Comparison of ENCODE assay signal across 26 mouse cellular contexts in the genomic region with DNA sequence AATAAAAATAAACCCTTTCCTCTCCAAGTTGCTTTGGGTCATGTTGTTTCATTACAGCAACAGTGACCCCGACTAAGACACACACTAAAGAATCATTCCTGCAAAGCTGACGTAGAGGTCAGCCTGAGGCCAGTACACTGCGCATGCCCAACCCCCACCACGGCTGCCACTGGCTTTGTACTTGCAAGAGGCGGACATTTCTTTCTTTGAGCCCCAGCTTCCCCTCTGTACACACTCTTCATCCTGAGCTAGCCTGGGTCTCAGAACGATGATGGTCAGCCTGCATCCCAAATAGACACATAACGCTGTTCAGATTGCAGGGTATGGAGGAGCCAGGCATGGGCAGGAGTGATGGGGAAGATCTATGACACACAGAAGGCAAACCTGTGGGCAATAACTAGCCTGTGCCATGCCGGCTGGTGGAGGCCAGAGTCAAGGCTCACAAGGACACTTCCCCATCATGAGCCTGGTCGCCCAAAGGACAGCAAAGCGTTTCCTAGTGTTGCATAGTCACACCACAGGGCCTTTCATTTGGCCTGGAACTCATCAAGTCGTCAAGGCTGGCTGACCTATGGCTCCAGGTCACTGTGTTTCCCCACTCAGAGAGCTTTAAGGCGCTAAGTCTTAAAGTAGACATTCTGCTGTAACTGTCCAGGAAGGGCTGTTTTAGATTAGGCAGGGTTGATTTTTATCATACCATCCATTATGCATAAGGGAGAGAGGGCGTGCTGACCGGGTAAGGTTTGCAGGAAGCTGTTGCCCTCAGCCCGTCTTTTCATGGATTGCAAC. TPM values are rescaled to one million over a fixed set of nuclear protein-coding genes. Genes with fewer than 3 reads are reported as not detected.
DNase-seq lines count a peak whose midpoint lies in the region; ATAC-seq lines count a peak whose summit lies in the region.
"Had no signal": no experiment of that assay in that cellular context is flagged by ENCODE, and none has a peak within 500 bp of the region (broad histone marks: within the 10 kb centered on the region; RNA-seq: fewer than 3 reads in every experiment).

No protein-coding gene starts in this region.

- no peaks in the 10 kb centered on the region for H3K27me3 ChIP-seq in forebrain, embryonic 10.5 days (ENCODE audit: poor library complexity, severe bottlenecking)
- no peaks in the 10 kb centered on the region for H3K27me3 ChIP-seq in forebrain, embryonic 11.5 days (ENCODE audit: control insufficient read depth, insufficient read depth, low read length)
- H3K27me3 ChIP-seq in embryonic facial prominence, embryonic 15.5 days, result no peaks in the 10 kb centered on the region
- H3K27me3 ChIP-seq: limb, embryonic 13.5 days; liver, embryonic 12.5 days; midbrain, embryonic 12.5 days; neural tube, embryonic 12.5 days had no signal

- H3K4me2 ChIP-seq in forebrain, embryonic 11.5 days (ENCODE audit: low read depth, low read length, severe bottlenecking), result no peak overlapping the region
- H3K4me2 ChIP-seq in embryonic facial prominence, embryonic 15.5 days (replicated peaks), result no peak overlapping the region
- H3K4me2 ChIP-seq: heart, embryonic 11.5 days; limb, embryonic 13.5 days; liver, embryonic 12.5 days; midbrain, embryonic 12.5 days; neural tube, embryonic 12.5 days had no signal

- H3K36me3 ChIP-seq in forebrain, embryonic 10.5 days (replicated peaks), result peaks cover 52% of the 10 kb centered on the region
- H3K36me3 ChIP-seq in forebrain, embryonic 11.5 days (ENCODE audit: control insufficient read depth, insufficient read depth, low read length), result no peaks in the 10 kb centered on the region; the same call in 1 of the 2 replicates
- peaks cover 23% of the 10 kb centered on the region for H3K36me3 ChIP-seq in embryonic facial prominence, embryonic 15.5 days

- H3K9me3 ChIP-seq in forebrain, embryonic 10.5 days, result no peaks in the 10 kb centered on the region
- no peaks in the 10 kb centered on the region for H3K9me3 ChIP-seq in forebrain, embryonic 11.5 days (ENCODE audit: control insufficient read depth, low read length)
- H3K9me3 ChIP-seq in embryonic facial prominence, embryonic 15.5 days (replicated peaks), result no peaks in the 10 kb centered on the region
- H3K9me3 ChIP-seq: liver, embryonic 12.5 days; neural tube, embryonic 12.5 days had no signal

- H3K9ac ChIP-seq in forebrain, embryonic 11.5 days (ENCODE audit: low read length), result no peak overlapping the region
- H3K9ac ChIP-seq in embryonic facial prominence, embryonic 15.5 days, result no peak overlapping the region
- H3K9ac ChIP-seq: limb, embryonic 13.5 days; liver, embryonic 12.5 days; midbrain, embryonic 12.5 days; neural tube, embryonic 12.5 days had no signal

- ATAC-seq in forebrain, embryonic 11.5 days (replicated peaks; ENCODE audit: low FRiP score), result no peak
- ATAC-seq in embryonic facial prominence, embryonic 15.5 days (ENCODE audit: insufficient number of reproducible peaks, low FRiP score, low TSS enrichment, low read depth), result no peak
- ATAC-seq: CD4-positive, CD25-positive, alpha-beta regulatory T cell, adult 4 months; forebrain, embryonic 16.5 days; hindbrain, postnatal 0 days; intestine, postnatal 0 days; liver, embryonic 12.5 days had no signal

- H3K4me1 ChIP-seq in forebrain, embryonic 10.5 days, result peaks cover 26% of the 10 kb centered on the region; the same call in 1 of the 2 replicates
- H3K4me1 ChIP-seq in forebrain, embryonic 11.5 days (replicated peaks; ENCODE audit: control insufficient read depth, insufficient read depth, low read length), result no peaks in the 10 kb centered on the region
- H3K4me1 ChIP-seq in embryonic facial prominence, embryonic 15.5 days, result peaks cover 32% of the 10 kb centered on the region
- H3K4me1 ChIP-seq: midbrain, embryonic 12.5 days; neural tube, embryonic 12.5 days had no signal

- 73% methylated on average over 15 of the region's 15 CpGs for WGBS in forebrain, embryonic 10.5 days
- WGBS in forebrain, embryonic 11.5 days, result 82% methylated on average over 15 of the region's 15 CpGs
- 48% methylated on average over 15 of the region's 15 CpGs for WGBS in embryonic facial prominence, embryonic 15.5 days

- H3K27ac ChIP-seq in forebrain, embryonic 10.5 days, result peak overlapping the region; percentile 65; the same call in 1 of the 2 replicates
- H3K27ac ChIP-seq in forebrain, embryonic 11.5 days (ENCODE audit: low read depth, low read length), result no peak overlapping the region
- H3K27ac ChIP-seq in embryonic facial prominence, embryonic 15.5 days (replicated peaks), result peak overlapping the region; percentile 22; the same call in 1 of the 2 replicates
- H3K27ac ChIP-seq: hindbrain, postnatal 0 days; liver, embryonic 12.5 days; midbrain, embryonic 12.5 days; neural tube, embryonic 12.5 days had no signal

- no peak overlapping the region for H3K4me3 ChIP-seq in forebrain, embryonic 10.5 days
- no peak overlapping the region for H3K4me3 ChIP-seq in forebrain, embryonic 11.5 days (ENCODE audit: low read depth, low read length)
- no peak overlapping the region for H3K4me3 ChIP-seq in embryonic facial prominence, embryonic 15.5 days (replicated peaks)
- H3K4me3 ChIP-seq: limb, embryonic 13.5 days; liver, embryonic 12.5 days; midbrain, embryonic 12.5 days; neural tube, embryonic 12.5 days had no signal

- DNase-seq in forebrain, embryonic 10.5 days (ENCODE audit: extremely low spot score, low spot score), result no peak
- no peak for DNase-seq in forebrain, embryonic 11.5 days (ENCODE audit: low spot score)
- peak; percentile 90 for DNase-seq in MN1 (ENCODE audit: low spot score)
- DNase-seq in embryo, embryonic 9.5 days (ENCODE audit: extremely low spot score), result peak; percentile 36
- no peak for DNase-seq in gastrocnemius, postnatal 10 days
- no peak for DNase-seq in B cell, adult 2 months
- DNase-seq in thymus, adult 18-20 months, result no peak
- DNase-seq: cerebellum, adult 11-12 months; cerebellum, postnatal 10 days; gastrocnemius, postnatal 36 days; kidney, postnatal 25 days; layer of hippocampus, postnatal 36 days; lung, adult 18-20 months; lung, postnatal 14 days; right cerebral cortex, postnatal 4 days; thymus, postnatal 4 days had no signal

RNA-seq across cellular contexts. Expression of gene Disc1, which starts 13.2 kb away (rescaled TPM):
- polyA plus RNA-seq in forebrain, embryonic 10.5 days (2016; fragmentation: Nextera tagmentation; extraction: Ambion mirVana), result 1.3 and 1.4 TPM in 2 replicates
- polyA plus RNA-seq in forebrain, embryonic 11.5 days (2014; fragmentation: Nextera tagmentation; extraction: Ambion mirVana), result 1.0 and 1.3 TPM in 2 replicates
- 1.9 and 3.3 TPM in 2 replicates for polyA plus RNA-seq in embryonic facial prominence, embryonic 15.5 days (2015; fragmentation: Nextera tagmentation; extraction: Ambion mirVana)
- total RNA-seq in gastrocnemius, postnatal 10 days (2021), result 1 to 10 TPM; 2.6 to 4.0 TPM

RNA-seq across cellular contexts. Expression of gene Tsnax, which starts 28.0 kb away (rescaled TPM):
- 125 and 133 TPM in 2 replicates for polyA plus RNA-seq in forebrain, embryonic 10.5 days (2016; fragmentation: Nextera tagmentation; extraction: Ambion mirVana)
- polyA plus RNA-seq in forebrain, embryonic 11.5 days (2014; fragmentation: Nextera tagmentation; extraction: Ambion mirVana), result 126 and 130 TPM in 2 replicates
- polyA plus RNA-seq in embryonic facial prominence, embryonic 15.5 days (2015; fragmentation: Nextera tagmentation; extraction: Ambion mirVana), result 125 and 131 TPM in 2 replicates
- total RNA-seq in gastrocnemius, postnatal 10 days (2021), result 10 to 100 TPM; 74.9 to 76.4 TPM

Comparison
In these comparisons a context has a peak if more than half of its experiments do, and no peak if none do; other contexts are left out.
1. DNase-seq: peak in MN1 (single experiment) and embryo, embryonic 9.5 days (single experiment); none in forebrain, embryonic 10.5 days (single experiment), forebrain, embryonic 11.5 days (single experiment), gastrocnemius, postnatal 10 days (single experiment), B cell, adult 2 months (0 of 2) and thymus, adult 18-20 months (0 of 2).